Mouse (Mus musculus): ENCODE measurements around the gene Polr1d. TPM values are rescaled to one million over a fixed set of nuclear protein-coding genes. Genes with fewer than 3 reads are reported as not detected.

The Polr1d gene
- 152 TPM for polyA plus RNA-seq (2017; shearing (Covaris generic))

GRCm38 (mm10) chr5:147076799-147077165, at the start of gene Polr1d:
Gene Polr1d (plus strand): TSS chr5:147077050.

GRCm38 (mm10) chr5:147076026-147076798, 638 bp upstream of the Polr1d start, which contains the start of gene Lnx2:
Gene Lnx2 (minus strand): TSS chr5:147076586.

Other genes with a start within 250 kb of the Polr1d start
- gene Rpl21, start 244.2 kb upstream of the Polr1d start, polyA plus RNA-seq (2017; shearing (Covaris generic)): 473 TPM
- not detected for gene Rasl11a, start 232.0 kb upstream of the Polr1d start, polyA plus RNA-seq (2017; shearing (Covaris generic))
- gene Gtf3a, start 128.4 kb upstream of the Polr1d start, polyA plus RNA-seq (2017; shearing (Covaris generic)): 59.1 TPM
- 16.4 TPM for gene Mtif3, start 113.2 kb upstream of the Polr1d start, polyA plus RNA-seq (2017; shearing (Covaris generic))
- 23.1 TPM for gene Lnx2, start 464 bp upstream of the Polr1d start, polyA plus RNA-seq (2017; shearing (Covaris generic))
- gene Gsx1, start 111.6 kb downstream of the Polr1d start, polyA plus RNA-seq (2017; shearing (Covaris generic)): not detected
- gene Pdx1, start 192.9 kb downstream of the Polr1d start, polyA plus RNA-seq (2017; shearing (Covaris generic)): not detected
- gene Cdx2, start 230.2 kb downstream of the Polr1d start, polyA plus RNA-seq (2017; shearing (Covaris generic)): not detected
- not detected for gene Urad, start 245.4 kb downstream of the Polr1d start, polyA plus RNA-seq (2017; shearing (Covaris generic))